Mouse (Mus musculus): ENCODE results near the gene Lifr. TPM values are rescaled to one million over a fixed set of nuclear protein-coding genes. Genes with fewer than 3 reads are reported as not detected.

Gene Lifr
- polyA plus RNA-seq, 1 experiment, result 29.9 TPM

DNA sequence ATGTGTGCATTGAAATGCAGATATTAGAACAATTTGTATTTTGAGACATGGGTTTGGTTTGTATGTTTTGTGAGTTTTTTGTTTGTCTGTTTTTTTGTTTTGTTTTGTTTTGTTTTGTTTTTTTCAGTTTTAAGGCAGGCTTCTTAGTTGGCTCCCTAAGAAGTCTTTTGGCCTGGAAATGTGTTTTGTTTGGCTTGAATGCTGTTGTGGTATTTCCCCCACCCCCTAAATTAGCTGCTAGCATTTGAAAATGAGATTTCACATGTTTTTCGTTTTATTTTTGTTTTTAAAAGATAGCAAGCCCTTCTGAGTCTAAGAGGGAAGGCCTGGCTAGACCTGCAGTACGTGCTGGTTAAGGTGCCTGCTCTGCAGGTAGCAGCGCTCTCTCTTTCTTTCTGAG is 54.1 kb downstream of the Lifr start:
- H3K36me3 ChIP-seq (ENCODE audit: control insufficient read depth, insufficient read depth, low read length), result no peaks in the 10 kb centered on the region
- 72% methylated on average over 3 of the region's 3 CpGs for WGBS
- H3K27ac ChIP-seq (ENCODE audit: insufficient read depth, low read depth, low read length), result no peak overlapping the region
- H3K4me3 ChIP-seq (ENCODE audit: low read depth, low read length), result no peak overlapping the region
- TF ChIP-seq CTCF (IDR thresholded peaks at IDR 0.05; ENCODE audit: extremely low read depth, insufficient read length, insufficient replicate concordance, low read depth, low read length) (no peak), POLR2A (IDR thresholded peaks at IDR 0.05; ENCODE audit: low read depth, low read length) (no peak)
- no peaks in the 10 kb centered on the region for H3K27me3 ChIP-seq (ENCODE audit: control insufficient read depth, insufficient read depth, low read length)
- H3K4me1 ChIP-seq (ENCODE audit: control insufficient read depth, insufficient read depth, insufficient read length, low read length), result peaks cover 5% of the 10 kb centered on the region; the same call in 1 of the 2 replicates

DNA sequence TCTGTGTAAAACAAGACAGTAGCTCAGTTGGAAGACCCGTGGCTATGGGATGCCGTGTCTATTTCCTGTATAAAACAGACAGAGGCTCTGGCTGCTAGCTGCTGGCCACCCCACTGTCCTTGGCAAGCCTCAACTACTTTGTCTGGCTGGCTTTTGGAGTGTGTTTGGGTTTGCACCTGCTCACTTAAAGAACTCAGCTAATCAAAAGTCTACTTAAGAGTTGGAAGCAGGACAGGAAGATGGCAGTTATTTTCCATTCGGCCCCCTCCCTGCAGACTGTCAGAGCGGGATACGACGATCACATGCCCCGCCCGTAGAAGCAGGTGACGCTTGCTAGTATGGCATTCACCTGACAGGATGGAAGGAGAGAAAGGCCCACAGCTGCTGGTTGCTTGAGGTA is 54.5 kb downstream of the Lifr start:
- Histone ChIP-seq H3K4me3 (ENCODE audit: low read depth, low read length) (no peak overlapping the region), H3K27me3 (ENCODE audit: control insufficient read depth, insufficient read depth, low read length) (no peaks in the 10 kb centered on the region), H3K36me3 (ENCODE audit: control insufficient read depth, insufficient read depth, low read length) (no peaks in the 10 kb centered on the region), H3K4me1 (ENCODE audit: control insufficient read depth, insufficient read depth, insufficient read length, low read length) (peaks cover 5% of the 10 kb centered on the region; the same call in 1 of the 2 replicates), H3K27ac (ENCODE audit: insufficient read depth, low read depth, low read length) (0 out of 2 replicates have a peak overlapping the region, but pooled peaks have one; percentile 28)
- TF ChIP-seq CTCF (IDR thresholded peaks at IDR 0.05; ENCODE audit: extremely low read depth, insufficient read length, insufficient replicate concordance, low read depth, low read length), result no peak
- TF ChIP-seq POLR2A (IDR thresholded peaks at IDR 0.05; ENCODE audit: low read depth, low read length), result no peak
- 16% methylated on average over 9 of the region's 9 CpGs for WGBS

GRCm38 (mm10) chr15:7145555-7145954 is 55.1 kb downstream of the Lifr start:
- Histone ChIP-seq H3K4me3 (ENCODE audit: low read depth, low read length) (no peak overlapping the region), H3K27ac (ENCODE audit: insufficient read depth, low read depth, low read length) (0 out of 2 replicates have a peak overlapping the region, but pooled peaks have one; percentile 28), H3K4me1 (ENCODE audit: control insufficient read depth, insufficient read depth, insufficient read length, low read length) (peaks cover 5% of the 10 kb centered on the region; the same call in 1 of the 2 replicates), H3K36me3 (ENCODE audit: control insufficient read depth, insufficient read depth, low read length) (no peaks in the 10 kb centered on the region), H3K27me3 (ENCODE audit: control insufficient read depth, insufficient read depth, low read length) (no peaks in the 10 kb centered on the region)
- WGBS, result 36% methylated on average over 5 of the region's 5 CpGs
- TF ChIP-seq POLR2A (IDR thresholded peaks at IDR 0.05; ENCODE audit: low read depth, low read length), result no peak
- TF ChIP-seq CTCF (IDR thresholded peaks at IDR 0.05; ENCODE audit: extremely low read depth, insufficient read length, insufficient replicate concordance, low read depth, low read length), result no peak

DNA sequence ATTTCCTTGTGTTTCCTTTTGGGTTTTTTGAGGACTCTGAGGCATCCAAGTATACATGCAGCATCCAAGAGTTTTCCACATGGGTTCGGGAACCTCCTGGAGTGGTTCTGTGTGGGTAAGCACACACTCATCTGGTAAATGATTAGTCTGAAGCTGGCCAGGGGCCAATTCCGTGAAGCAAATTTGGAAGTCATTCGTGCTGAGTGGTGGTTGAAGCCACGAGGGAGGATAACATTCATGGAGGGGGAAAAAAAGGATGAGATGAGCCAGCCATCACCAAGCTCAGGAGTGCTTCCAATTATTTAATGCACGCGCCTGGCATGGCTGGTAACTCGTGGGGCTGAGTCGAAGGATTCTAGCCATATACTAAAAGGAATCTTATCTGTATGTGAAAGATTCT is 56.1 kb downstream of the Lifr start:
- Histone ChIP-seq H3K4me3 (ENCODE audit: low read depth, low read length) (no peak overlapping the region), H3K4me1 (ENCODE audit: control insufficient read depth, insufficient read depth, insufficient read length, low read length) (peaks cover 5% of the 10 kb centered on the region; the same call in 1 of the 2 replicates), H3K36me3 (ENCODE audit: control insufficient read depth, insufficient read depth, low read length) (no peaks in the 10 kb centered on the region), H3K27me3 (ENCODE audit: control insufficient read depth, insufficient read depth, low read length) (no peaks in the 10 kb centered on the region), H3K27ac (ENCODE audit: insufficient read depth, low read depth, low read length) (no peak overlapping the region)
- TF ChIP-seq POLR2A (IDR thresholded peaks at IDR 0.05; ENCODE audit: low read depth, low read length) (no peak), CTCF (IDR thresholded peaks at IDR 0.05; ENCODE audit: extremely low read depth, insufficient read length, insufficient replicate concordance, low read depth, low read length) (no peak)
- WGBS, result 35% methylated on average over 8 of the region's 8 CpGs

GRCm38 (mm10) chr15:7149796-7150195 is 59.4 kb downstream of the Lifr start:
- no peak overlapping the region for H3K27ac ChIP-seq (ENCODE audit: insufficient read depth, low read depth, low read length)
- WGBS, result 92% methylated on average over 18 of the region's 18 CpGs
- no peak for TF ChIP-seq POLR2A (IDR thresholded peaks at IDR 0.05; ENCODE audit: low read depth, low read length)
- no peak for TF ChIP-seq CTCF (IDR thresholded peaks at IDR 0.05; ENCODE audit: extremely low read depth, insufficient read length, insufficient replicate concordance, low read depth, low read length)

DNA sequence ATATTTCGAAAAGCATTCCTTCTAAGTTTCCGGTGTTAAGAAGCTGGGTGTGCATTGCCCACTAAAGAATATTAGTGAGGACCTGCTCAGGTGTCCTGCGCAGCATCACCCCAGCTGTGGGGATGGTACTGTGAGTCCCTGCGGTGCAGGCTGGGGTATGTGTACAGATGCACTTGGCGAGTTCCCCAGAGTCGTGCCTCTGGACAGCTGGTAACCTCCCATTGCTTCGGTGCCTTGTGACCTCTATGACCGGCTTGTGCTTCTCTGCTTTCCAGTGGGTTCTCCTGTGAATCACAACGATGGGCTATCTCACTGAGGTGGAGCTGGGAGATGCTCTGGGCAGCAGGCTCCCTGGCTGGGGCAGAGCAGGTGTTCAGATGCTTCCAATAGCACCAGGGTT is 60.2 kb downstream of the Lifr start:
- WGBS, result 83% methylated on average over 9 of the region's 9 CpGs
- TF ChIP-seq POLR2A (IDR thresholded peaks at IDR 0.05; ENCODE audit: low read depth, low read length) (no peak), CTCF (IDR thresholded peaks at IDR 0.05; ENCODE audit: extremely low read depth, insufficient read length, insufficient replicate concordance, low read depth, low read length) (no peak)
- Histone ChIP-seq H3K4me3 (ENCODE audit: low read depth, low read length) (no peak overlapping the region), H3K27me3 (ENCODE audit: control insufficient read depth, insufficient read depth, low read length) (no peaks in the 10 kb centered on the region), H3K36me3 (ENCODE audit: control insufficient read depth, insufficient read depth, low read length) (no peaks in the 10 kb centered on the region), H3K4me1 (ENCODE audit: control insufficient read depth, insufficient read depth, insufficient read length, low read length) (peaks cover 5% of the 10 kb centered on the region; the same call in 1 of the 2 replicates), H3K27ac (ENCODE audit: insufficient read depth, low read depth, low read length) (no peak overlapping the region)

More at GRCm38 (mm10) chr15:7149796-7150195, 59.4 kb downstream of the Lifr start:
- Histone ChIP-seq H3K27me3 (ENCODE audit: control insufficient read depth, insufficient read depth, low read length) (no peaks in the 10 kb centered on the region), H3K4me3 (ENCODE audit: low read depth, low read length) (no peak overlapping the region), H3K36me3 (ENCODE audit: control insufficient read depth, insufficient read depth, low read length) (no peaks in the 10 kb centered on the region), H3K4me1 (ENCODE audit: control insufficient read depth, insufficient read depth, insufficient read length, low read length) (peaks cover 10% of the 10 kb centered on the region; the same call in 1 of the 2 replicates)

- Histone ChIP-seq H3K4me3 (ENCODE audit: low read depth, low read length) (no peak overlapping the region), H3K4me1 (ENCODE audit: control insufficient read depth, insufficient read depth, insufficient read length, low read length) (peaks cover 5% of the 10 kb centered on the region; the same call in 1 of the 2 replicates), H3K27ac (ENCODE audit: insufficient read depth, low read depth, low read length) (no peak overlapping the region), H3K36me3 (ENCODE audit: control insufficient read depth, insufficient read depth, low read length) (no peaks in the 10 kb centered on the region), H3K27me3 (ENCODE audit: control insufficient read depth, insufficient read depth, low read length) (no peaks in the 10 kb centered on the region)
- TF ChIP-seq POLR2A (IDR thresholded peaks at IDR 0.05; ENCODE audit: low read depth, low read length), result no peak
- TF ChIP-seq CTCF (IDR thresholded peaks at IDR 0.05; ENCODE audit: extremely low read depth, insufficient read length, insufficient replicate concordance, low read depth, low read length), result no peak
- 72% methylated on average over 10 of the region's 10 CpGs for WGBS
Observed at GRCm38 (mm10) chr15:7152116-7152760, 61.8 kb downstream of the Lifr start.
